Mouse (Mus musculus): ENCODE data around the gene Phkg2.

DNA sequence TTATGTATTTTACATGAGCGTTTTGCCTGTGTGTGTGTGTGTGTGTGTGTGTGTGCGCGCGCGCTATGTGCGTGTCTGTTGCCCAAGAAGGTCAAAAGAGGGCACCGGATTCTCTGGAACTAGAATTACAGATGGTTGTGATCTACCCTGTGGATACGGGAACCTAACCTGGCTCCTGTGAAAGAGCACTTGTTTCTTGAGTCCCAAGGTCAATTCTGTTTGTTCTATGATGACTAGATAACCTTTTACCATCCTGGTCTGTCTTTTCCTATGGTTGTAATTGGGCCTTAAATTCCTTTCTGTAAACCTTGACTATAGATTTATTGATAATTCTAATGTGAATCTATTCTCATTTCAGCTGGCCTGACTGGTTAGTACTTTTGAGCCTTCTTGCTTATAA lies 21.6 kb upstream of the Phkg2 start:
- TF ChIP-seq CTCF (conservative IDR thresholded peaks at IDR 0.05; ENCODE audit: insufficient read depth, insufficient read length, low read depth, low read length): no peak
- TF ChIP-seq POLR2A (IDR thresholded peaks at IDR 0.05; ENCODE audit: low read depth, low read length): no peak

All from kidney, adult 2 months (tissue).